Mouse (Mus musculus) adrenal gland, adult 8-10 months (tissue): ENCODE results near the gene Sgpp1. TPM values are rescaled to one million over a fixed set of nuclear protein-coding genes. Genes with fewer than 3 reads are reported as not detected.
"Not testable (repeated sequence)": the region's sequence is repeated elsewhere in the genome, so short reads cannot be mapped to it uniquely, and the experiment has no call there.

ENCODE experiments used
- DNase-seq: peaks from one replicate; pipeline ENCODE4 v3.0.0; 2022
- total RNA-seq, 4 experiments: library from RNA; stranded (reverse); gene quantifications; 2 replicates each; pipeline ENCODE4 v1.2.4; 2022

Gene Sgpp1
- total RNA-seq, 4 experiments from 2014 or later = 155 to 228 (median 174) TPM

GRCm38 (mm10) chr12:75687314-75687713 lies 48.2 kb downstream of the Sgpp1 start:
- no peak for DNase-seq

DNA sequence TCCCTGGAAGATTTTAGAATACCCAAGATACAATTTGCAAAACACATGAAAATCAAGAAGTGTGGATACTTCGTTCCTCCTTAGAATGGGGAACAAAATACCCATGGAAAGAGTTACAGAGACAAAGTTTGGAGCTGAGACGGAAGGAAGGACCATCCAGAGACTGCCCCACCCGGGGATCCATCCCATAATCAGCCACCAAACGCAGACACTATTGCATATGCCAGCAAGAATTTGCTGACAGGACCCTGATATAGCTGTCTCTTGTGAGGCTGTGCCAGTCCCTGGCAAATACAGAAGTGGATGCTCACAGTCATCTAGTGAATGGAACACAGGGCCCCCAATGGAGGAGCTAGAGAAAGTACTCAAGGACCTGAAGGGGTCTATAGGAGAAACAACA lies 51.5 kb downstream of the Sgpp1 start:
- DNase-seq = not testable (repeated sequence)

GRCm38 (mm10) chr12:75683598-75683997 lies 51.9 kb downstream of the Sgpp1 start:
- DNase-seq = no peak

DNA sequence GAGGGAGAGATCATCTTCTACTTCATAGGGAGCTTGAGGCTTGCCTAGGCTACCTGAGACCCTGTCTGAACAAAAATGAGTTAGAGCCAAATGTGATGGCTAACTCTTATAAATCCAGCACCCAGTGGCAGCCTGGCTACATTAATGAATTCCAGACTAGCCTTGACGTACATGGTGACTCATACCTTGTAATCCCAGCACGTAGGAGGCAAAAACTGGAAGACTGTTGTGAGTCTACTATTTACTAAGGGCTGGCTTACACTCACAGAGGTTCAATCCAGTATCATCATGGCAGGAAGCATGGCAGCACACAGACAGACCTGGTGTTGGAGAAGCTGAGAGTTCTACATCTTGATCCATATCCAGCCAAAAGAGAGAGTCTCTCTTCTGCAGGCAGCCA lies 52.7 kb downstream of the Sgpp1 start:
- no peak for DNase-seq

- DNase-seq = no peak
Observed at GRCm38 (mm10) chr12:75681101-75681500, 54.4 kb downstream of the Sgpp1 start.

DNA sequence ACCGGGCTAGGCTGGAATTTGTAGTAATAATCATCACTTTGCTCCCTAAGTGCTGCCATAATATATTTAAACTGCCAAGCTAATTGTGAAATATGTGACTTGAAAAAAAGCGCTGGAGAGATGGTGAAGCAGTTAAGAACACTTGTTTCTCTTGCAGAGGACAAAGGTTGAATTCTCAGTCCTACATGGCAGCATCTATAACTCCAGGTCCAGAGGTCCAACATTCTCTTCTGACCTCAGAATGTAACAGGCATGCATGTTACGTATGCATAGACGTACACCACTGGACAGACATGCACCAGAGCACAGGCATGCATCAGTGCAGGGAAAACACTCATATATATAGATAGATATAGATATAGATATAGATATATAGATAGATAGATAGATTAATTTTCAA lies 57.1 kb downstream of the Sgpp1 start:
- no peak for DNase-seq

DNA sequence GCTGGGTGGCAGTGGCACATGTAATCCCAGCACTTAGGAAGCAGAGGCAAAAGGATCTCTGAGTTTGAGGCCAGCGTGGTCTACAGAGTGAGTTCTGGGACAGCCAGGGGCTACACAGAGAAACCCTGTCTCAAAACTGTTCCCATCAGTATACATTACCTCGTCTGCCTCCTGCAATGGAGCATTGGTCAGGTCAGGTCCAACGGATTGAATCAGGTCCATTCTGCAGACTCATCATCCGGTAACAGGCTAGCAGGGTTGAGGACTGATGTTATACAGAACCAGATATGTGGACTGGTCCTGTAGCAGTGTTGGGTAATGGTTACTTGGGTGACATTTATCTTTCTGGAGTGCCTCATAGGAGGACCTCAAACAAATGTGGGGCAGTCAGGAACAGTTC lies 62.9 kb downstream of the Sgpp1 start:
- no peak for DNase-seq

DNA sequence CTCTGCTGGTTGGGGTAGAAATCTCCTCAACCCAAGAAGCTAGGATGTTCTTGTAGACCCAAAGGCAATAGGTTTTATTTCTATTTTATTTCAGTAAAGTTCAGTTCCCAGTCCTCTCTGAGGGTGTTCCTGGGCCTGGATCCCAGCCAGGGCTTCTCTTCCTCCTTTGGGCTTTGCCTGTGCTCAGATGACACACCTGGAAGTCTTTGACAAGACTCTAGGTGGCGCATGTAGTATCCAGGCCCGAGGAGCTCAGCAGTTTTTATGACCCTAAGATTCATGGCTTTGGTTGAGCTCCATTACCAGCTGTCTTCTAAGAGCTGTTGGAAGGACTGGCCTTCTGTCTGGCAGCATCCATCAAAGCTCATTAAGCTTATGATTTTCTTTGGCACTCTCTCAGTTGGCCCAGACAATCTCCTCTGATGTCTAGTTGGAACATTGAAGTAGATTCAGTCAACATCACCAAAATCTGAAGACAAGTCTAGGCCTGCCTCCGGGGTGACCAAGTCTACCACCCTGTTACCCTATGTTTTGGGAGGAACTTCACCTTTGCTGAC lies 63.7 kb downstream of the Sgpp1 start:
- no peak for DNase-seq

DNA sequence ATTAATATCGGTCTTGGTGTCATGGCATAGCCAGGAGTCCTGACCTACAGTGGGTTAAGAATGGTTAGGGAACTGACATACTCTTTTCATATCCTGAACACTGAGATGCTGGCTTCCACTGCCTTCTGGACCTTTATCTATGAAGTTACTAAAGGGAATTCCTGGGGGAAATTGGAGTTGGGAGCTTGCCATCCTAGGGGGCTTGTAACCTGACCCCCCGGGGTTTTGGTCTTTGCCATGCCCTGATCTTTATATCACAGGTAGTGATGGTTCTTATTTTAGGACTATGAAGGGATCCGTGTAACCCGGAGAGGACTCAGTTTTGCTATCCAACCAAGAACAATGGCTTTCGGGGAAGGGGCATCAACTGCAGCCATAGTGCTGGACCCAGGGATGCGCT lies 64.9 kb downstream of the Sgpp1 start:
- DNase-seq = no peak

DNA sequence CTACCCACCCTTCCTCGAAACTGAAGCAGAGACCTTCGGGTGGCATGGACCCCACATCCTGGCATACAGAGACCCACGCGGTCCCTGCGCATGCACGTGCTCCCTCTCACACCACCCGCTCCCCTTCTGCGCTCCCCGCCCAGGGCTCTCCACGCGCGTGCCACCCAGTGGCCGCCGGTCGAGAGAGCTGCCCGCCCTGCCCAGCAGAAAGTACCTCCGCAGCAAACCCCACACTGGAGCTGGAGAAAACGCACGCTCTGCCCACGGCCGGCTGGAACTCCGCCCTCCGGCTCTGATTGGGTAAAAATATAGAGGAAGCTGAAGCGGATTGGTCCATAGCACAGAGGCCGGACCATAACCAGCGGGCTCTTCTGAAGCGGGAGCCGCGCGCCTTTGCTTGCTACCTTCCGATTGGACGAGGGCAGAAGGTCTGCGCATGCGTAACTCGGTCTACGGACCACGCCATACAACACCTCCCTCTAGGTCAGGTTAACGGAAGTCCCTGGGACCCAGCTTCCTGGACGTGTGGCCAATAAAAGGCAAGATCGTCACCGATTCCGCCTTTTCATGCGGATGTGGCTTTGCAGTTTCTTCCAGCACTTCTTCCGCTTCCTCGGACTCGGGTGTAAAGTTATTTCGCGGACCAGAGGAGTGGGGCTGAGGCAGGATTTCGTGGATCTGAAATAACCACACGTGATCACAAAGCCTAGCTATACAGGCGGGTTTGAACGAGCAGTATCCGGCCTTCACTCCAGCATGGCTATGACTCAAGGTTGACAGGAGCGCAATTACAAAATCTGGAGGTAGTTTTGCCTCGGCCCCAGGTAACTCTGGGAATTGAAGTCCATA lies 66.0 kb downstream of the Sgpp1 start, which contains the start of gene Wdr89:
Gene Wdr89, minus strand, starts transcription at position 280 of the 849 bp plus-strand sequence.
- DNase-seq = peak; percentile 100

DNA sequence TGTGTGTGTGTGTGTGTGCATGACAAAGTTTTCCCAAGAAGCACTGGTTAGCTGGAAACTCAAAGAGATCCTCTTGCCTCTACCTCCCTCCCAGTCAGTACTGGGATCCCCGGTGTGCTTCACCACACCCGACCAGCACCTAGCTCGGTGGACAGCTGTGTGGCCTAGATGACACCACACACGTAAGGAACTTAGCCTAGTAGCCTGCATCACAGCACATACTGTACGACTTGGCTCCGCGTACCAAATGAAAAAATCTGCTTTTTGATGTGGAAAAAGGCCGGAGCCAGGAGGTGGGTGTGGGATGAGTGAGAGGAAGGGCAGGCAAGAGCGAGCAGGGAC lies 66.6 kb downstream of the Sgpp1 start:
- DNase-seq = no peak

DNA sequence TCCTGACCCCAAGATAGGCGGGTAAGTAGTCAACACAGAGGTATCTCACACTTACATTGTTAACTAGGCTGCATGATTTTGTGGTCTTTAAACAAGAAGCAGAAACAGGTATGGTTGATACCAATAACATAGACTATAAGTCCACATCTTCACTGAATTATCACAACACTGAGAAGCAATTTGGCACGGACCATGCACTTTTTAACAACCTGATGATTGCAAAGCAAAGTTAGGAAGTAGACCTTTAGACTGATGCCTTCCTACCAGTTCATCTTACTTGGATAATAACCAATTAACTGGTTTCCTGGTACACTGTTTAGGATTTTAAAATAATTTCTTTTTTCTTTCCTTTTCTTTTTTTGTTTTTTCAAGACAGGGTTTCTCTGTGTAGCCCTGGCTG lies 67.3 kb downstream of the Sgpp1 start:
- no peak for DNase-seq

GRCm38 (mm10) chr12:75666939-75667338 lies 68.6 kb downstream of the Sgpp1 start:
- DNase-seq = no peak

DNA sequence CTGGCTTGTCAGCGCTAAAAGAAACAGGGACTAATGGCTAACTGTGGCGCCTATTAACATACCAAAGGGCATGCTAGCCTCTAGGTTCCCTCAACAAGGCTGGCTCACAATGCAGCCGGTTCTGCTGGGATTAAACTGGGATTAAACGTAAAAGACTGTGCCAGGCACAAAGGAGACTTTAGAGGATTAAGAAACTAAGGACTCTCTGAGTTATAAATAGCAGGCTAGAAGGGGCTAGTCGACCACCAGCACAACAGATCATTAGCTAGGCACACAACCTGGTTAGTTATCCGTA lies 71.1 kb downstream of the Sgpp1 start:
- DNase-seq = no peak

Other genes starting within 250 kb of the Sgpp1 start
- 10 to 100 TPM; 50.9 to 58.1 (median 51.5) TPM for gene Ppp2r5e, start 139.5 kb downstream of the Sgpp1 start, total RNA-seq
- 1 to 10 TPM; 4.8 to 5.9 (median 5.5) TPM for gene Wdr89, start 66.2 kb downstream of the Sgpp1 start, total RNA-seq
- 10 to 100 TPM; 44.7 to 90.5 (median 59.6) TPM for gene Syne2, start 82.4 kb upstream of the Sgpp1 start, total RNA-seq